Mouse (Mus musculus) heart, embryonic 15.5 days (tissue): ENCODE measurements around the gene Psrc1. TPM values are rescaled to one million over a fixed set of nuclear protein-coding genes. Genes with fewer than 3 reads are reported as not detected.

Source experiments
- ATAC-seq: fragments of 200-750 bp; cut with Nextera tagmentation; replicated peaks from 2 replicates; pipeline ENCODE4 v1.8.0; 2017; ENCODE audit warnings: low read depth, moderate TSS enrichment; ENCODE audit not compliant: insufficient number of reproducible peaks, insufficient read depth, low FRiP score
- H3K27ac ChIP-seq: fragments of 300-500 bp; sonication (generic); 2 replicates; pipeline ENCODE4 v1.5.1; 2015; ENCODE audit warnings: mild to moderate bottlenecking, inconsistent platforms
- H3K27me3 ChIP-seq: fragments of 300-500 bp; sonication (generic); 2 replicates; pipeline ENCODE4 v1.6.1; 2015; ENCODE audit warnings: inconsistent platforms
- H3K36me3 ChIP-seq: fragments of 300-500 bp; sonication (generic); 2 replicates; pipeline ENCODE4 v1.6.1; 2015; ENCODE audit warnings: mild to moderate bottlenecking, inconsistent platforms
- H3K4me1 ChIP-seq: fragments of 300-500 bp; sonication (generic); replicated peaks from 2 replicates; pipeline ENCODE4 v1.6.1; 2015; ENCODE audit warnings: inconsistent platforms
- H3K4me2 ChIP-seq: fragments of 300-500 bp; sonication (generic); 2 replicates; pipeline ENCODE4 v1.6.1; 2015; ENCODE audit warnings: inconsistent platforms, mild to moderate bottlenecking, moderate library complexity
- H3K4me3 ChIP-seq: fragments of 300-500 bp; sonication (generic); 2 replicates; pipeline ENCODE4 v1.5.1; 2015; ENCODE audit warnings: mild to moderate bottlenecking, inconsistent platforms
- H3K9ac ChIP-seq: fragments of 300-500 bp; sonication (generic); 2 replicates; pipeline ENCODE4 v1.6.1; 2015; ENCODE audit warnings: mild to moderate bottlenecking, inconsistent platforms
- H3K9me3 ChIP-seq: fragments of 300-500 bp; sonication (generic); replicated peaks from 2 replicates; pipeline ENCODE4 v1.6.1; 2016; ENCODE audit warnings: inconsistent platforms
- WGBS: fragments of 180-500 bp; shearing (Covaris S2); methylation state at CpG from one replicate; pipeline ENCODE4 v1.1.7; 2015; ENCODE audit warnings: mixed read lengths; 5-methylcytosine and 5-hydroxymethylcytosine counted together
- polyA plus RNA-seq: library from polyadenylated mRNA; unstranded; fragments of >200 nt; fragmentation: Nextera tagmentation; extraction: Ambion mirVana; gene quantifications from 2 replicates; pipeline ENCODE4 v1.2.1, GENCODE M21; 2015

Gene Psrc1
- polyA plus RNA-seq, 1 experiment from 2014 or later = 17.1 TPM

DNA sequence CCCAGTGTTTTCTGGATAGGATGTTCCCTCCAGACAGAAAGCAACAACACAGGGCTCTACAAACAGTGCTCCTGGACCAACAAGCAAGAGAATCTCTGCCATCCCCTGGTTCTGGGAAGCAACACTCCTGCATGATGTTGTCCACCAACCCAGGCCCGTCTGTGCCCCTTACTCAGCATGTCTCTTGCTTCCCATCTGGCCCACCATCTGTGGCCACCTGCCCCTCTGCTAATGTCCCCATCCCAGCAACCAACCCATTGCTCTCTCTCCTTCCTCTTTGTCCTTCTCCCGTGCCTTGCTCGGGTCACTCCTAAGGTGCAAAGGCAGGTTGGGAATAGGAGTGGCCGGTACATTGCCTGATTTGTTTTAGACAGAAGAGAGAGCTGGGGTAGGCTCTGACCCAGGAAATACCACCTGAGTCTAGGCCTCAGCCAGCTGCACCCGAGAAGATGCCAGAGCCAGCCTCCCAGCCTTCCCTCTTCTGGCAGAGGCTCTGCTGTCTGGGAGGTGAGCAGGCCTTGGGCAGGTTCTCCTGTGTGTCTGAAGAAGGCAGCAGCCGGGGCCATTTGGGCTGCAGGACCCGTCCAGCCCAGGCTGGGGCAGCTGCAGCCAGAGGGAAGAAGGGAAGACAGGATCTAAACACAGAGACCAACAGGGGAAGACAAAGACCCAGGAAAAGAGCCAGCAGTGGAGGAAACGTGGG is 26.2 kb downstream of the Psrc1 start:
- no peaks in the 10 kb centered on the region for H3K36me3 ChIP-seq
- ATAC-seq = no peak
- H3K9me3 ChIP-seq = no peaks in the 10 kb centered on the region
- 67% methylated on average over 8 of the region's 8 CpGs for WGBS
- H3K27ac ChIP-seq = no peak overlapping the region
- H3K9ac ChIP-seq = no peak overlapping the region
- peaks cover 11% of the 10 kb centered on the region; the same call in 1 of the 2 replicates for H3K4me1 ChIP-seq
- no peak overlapping the region for H3K4me2 ChIP-seq
- peaks cover 5% of the 10 kb centered on the region for H3K27me3 ChIP-seq
- no peak overlapping the region for H3K4me3 ChIP-seq

DNA sequence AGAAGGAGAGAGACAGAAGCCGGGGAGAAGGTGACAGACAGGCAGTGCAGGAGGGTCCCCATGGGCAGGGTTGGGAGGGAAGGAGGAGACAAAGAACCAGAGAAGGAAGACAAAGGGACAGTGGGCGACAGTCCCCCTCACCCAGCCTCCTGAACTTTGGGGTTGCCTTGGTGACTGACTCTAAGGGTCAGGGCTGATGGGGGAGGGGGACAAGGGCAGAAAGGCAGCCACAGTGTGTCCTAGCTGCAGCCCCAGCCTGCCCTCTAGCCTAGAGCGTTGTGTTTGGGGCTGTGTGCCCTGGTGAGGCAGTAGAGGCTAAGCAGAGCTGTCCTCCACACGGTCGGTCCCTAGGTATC is 26.7 kb downstream of the Psrc1 start:
- Histone ChIP-seq H3K4me3 (no peak overlapping the region), H3K9ac (no peak overlapping the region), H3K36me3 (no peaks in the 10 kb centered on the region), H3K27ac (no peak overlapping the region), H3K9me3 (no peaks in the 10 kb centered on the region), H3K27me3 (peaks cover 7% of the 10 kb centered on the region), H3K4me1 (peaks cover 16% of the 10 kb centered on the region), H3K4me2 (no peak overlapping the region)
- ATAC-seq = no peak
- 41% methylated on average over 5 of the region's 5 CpGs for WGBS

- ATAC-seq = no peak
- peak overlapping the region; percentile 53 for H3K27ac ChIP-seq
- H3K36me3 ChIP-seq = no peaks in the 10 kb centered on the region
- H3K9ac ChIP-seq = 0 out of 2 replicates have a peak overlapping the region, but pooled peaks have one; percentile 10
- peaks cover 20% of the 10 kb centered on the region for H3K4me1 ChIP-seq
- H3K9me3 ChIP-seq = no peaks in the 10 kb centered on the region
- 60% methylated on average over 5 of the region's 5 CpGs for WGBS
- H3K4me2 ChIP-seq = no peak overlapping the region
- peaks cover 10% of the 10 kb centered on the region for H3K27me3 ChIP-seq
- H3K4me3 ChIP-seq = no peak overlapping the region
These were observed 27.6 kb downstream of the Psrc1 start for GRCm38 (mm10) chr3:108411026-108411753.

DNA sequence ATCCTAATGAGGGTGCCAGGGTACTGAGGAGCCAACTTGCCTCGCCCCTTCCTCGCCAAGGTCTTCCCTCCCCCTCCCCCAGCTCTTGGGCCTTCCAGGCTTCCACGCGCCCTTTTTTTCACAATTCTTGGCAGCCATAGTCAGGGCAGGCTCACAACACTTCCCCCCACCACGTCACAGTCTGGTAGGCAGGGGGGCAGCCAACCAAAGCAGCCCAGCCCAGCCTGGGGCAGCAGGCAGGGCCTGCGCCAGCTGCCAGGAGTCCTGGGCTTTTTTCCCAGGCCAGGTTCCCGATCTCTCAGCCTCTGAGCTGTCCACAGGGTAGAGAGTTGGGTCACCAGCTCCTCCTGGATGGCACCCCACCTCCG is 28.1 kb downstream of the Psrc1 start:
- Histone ChIP-seq H3K36me3 (no peaks in the 10 kb centered on the region), H3K27ac (peak overlapping the region; percentile 53), H3K9ac (no peak overlapping the region), H3K9me3 (no peaks in the 10 kb centered on the region), H3K4me2 (no peak overlapping the region), H3K4me1 (peaks cover 21% of the 10 kb centered on the region), H3K27me3 (peaks cover 15% of the 10 kb centered on the region), H3K4me3 (no peak overlapping the region)
- ATAC-seq = peak; percentile 33; the same call in 1 of the 2 replicates
- WGBS = 70% methylated on average over 8 of the region's 8 CpGs

- peaks cover 21% of the 10 kb centered on the region for H3K4me1 ChIP-seq
- no peak for ATAC-seq
- 95% methylated on average over 35 of the region's 35 CpGs for WGBS
- no peaks in the 10 kb centered on the region for H3K9me3 ChIP-seq
- H3K4me3 ChIP-seq = no peak overlapping the region
- H3K4me2 ChIP-seq = no peak overlapping the region
- H3K9ac ChIP-seq = no peak overlapping the region
- no peaks in the 10 kb centered on the region for H3K36me3 ChIP-seq
- no peak overlapping the region for H3K27ac ChIP-seq
- peaks cover 34% of the 10 kb centered on the region for H3K27me3 ChIP-seq
These were observed 30.2 kb downstream of the Psrc1 start for GRCm38 (mm10) chr3:108413634-108414360.

DNA sequence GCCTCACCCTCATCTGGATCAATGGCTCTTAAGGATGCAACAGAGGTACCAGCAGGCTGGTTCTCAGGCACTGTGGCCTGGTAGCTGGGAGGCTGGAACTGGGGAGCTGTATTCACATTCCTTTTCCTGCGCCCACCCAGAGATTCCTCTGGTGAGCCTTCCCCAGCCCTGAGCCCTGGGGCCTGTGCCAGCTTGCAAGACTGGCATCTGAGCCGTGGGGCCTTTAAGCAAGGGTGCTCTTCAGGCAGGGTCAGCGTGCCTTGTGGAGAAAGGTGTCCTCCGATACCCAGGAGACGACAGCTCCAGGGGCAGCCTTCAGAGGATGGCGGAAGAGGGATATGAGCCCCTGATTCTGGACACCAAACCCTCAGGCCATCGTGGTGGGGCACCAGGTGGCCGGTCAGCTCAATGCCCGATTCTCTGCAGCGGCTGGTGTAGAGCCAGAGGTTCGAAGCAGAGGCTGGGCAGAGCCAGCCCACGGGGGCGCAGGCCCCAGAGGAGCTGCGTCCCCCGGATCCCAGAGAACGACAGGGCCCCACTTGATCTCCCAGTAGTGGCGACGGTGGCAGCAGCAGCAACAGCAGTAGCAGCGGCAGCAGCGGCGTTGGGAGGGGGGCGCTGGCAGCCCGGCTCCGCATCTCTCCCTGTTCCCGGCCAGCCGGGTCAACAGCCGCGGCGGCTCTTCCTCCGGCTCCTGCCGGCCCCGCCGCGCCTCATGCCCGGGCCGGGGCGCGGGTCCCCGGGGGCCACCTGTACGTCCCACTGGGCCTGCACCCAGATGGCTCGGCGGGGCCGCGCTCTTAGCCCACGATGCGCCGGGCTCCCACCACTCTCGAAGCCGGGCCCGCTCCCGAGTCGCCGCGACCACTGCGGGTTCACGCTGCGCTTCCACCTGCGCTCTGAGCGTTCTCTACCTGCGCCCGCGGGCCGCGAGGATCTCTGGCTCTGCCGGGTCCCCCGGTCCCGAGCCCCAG is 31.5 kb downstream of the Psrc1 start, which contains the start of gene Celsr2:
Gene Celsr2, minus strand, starts transcription at position 696 of the 974 bp plus-strand sequence.
- 9% methylated on average over 49 of the region's 67 CpGs for WGBS
- H3K27ac ChIP-seq = 0 out of 2 replicates have a peak within 1 kb of the TSS, but pooled peaks have one; percentile 27
- peak within 1 kb of the TSS; percentile 82 for H3K9ac ChIP-seq
- no peaks in the 10 kb centered on the region for H3K36me3 ChIP-seq
- peaks cover 21% of the 10 kb centered on the region for H3K4me1 ChIP-seq
- peaks cover 34% of the 10 kb centered on the region for H3K27me3 ChIP-seq
- H3K4me3 ChIP-seq = peak within 1 kb of the TSS; percentile 82
- peak within 1 kb of the TSS; percentile 100 for H3K4me2 ChIP-seq
- H3K9me3 ChIP-seq = no peaks in the 10 kb centered on the region
- no peak for ATAC-seq

- peaks cover 34% of the 10 kb centered on the region for H3K27me3 ChIP-seq
- peak overlapping the region; percentile 100 for H3K4me2 ChIP-seq
- peak; percentile 76 for ATAC-seq
- H3K4me3 ChIP-seq = peak overlapping the region; percentile 82
- 0 out of 2 replicates have a peak overlapping the region, but pooled peaks have one; percentile 27 for H3K27ac ChIP-seq
- peak overlapping the region; percentile 82 for H3K9ac ChIP-seq
- no peaks in the 10 kb centered on the region for H3K9me3 ChIP-seq
- H3K4me1 ChIP-seq = peaks cover 21% of the 10 kb centered on the region
- WGBS = under 1% methylated on average over 48 of the region's 48 CpGs
- no peaks in the 10 kb centered on the region for H3K36me3 ChIP-seq
These were observed 32.2 kb downstream of the Psrc1 start for GRCm38 (mm10) chr3:108415831-108416223.

GRCm38 (mm10) chr3:108423006-108423405 is 39.4 kb downstream of the Psrc1 start:
- ATAC-seq = no peak
- H3K4me2 ChIP-seq = no peak overlapping the region
- H3K9ac ChIP-seq = no peak overlapping the region

GRCm38 (mm10) chr3:108423844-108424801 is 40.5 kb downstream of the Psrc1 start:
- Histone ChIP-seq H3K9ac (no peak overlapping the region; the same call in 1 of the 2 replicates), H3K4me3 (peak overlapping the region; percentile 18), H3K36me3 (peaks cover 38% of the 10 kb centered on the region), H3K4me2 (peak overlapping the region; percentile 46), H3K27ac (no peak overlapping the region), H3K4me1 (peaks cover 15% of the 10 kb centered on the region), H3K27me3 (no peaks in the 10 kb centered on the region), H3K9me3 (no peaks in the 10 kb centered on the region)
- WGBS = 18% methylated on average over 11 of the region's 11 CpGs
- peak; percentile 54; the same call in 1 of the 2 replicates for ATAC-seq

More at GRCm38 (mm10) chr3:108423006-108423405, 39.4 kb downstream of the Psrc1 start:
- Histone ChIP-seq H3K4me1 (peaks cover 15% of the 10 kb centered on the region), H3K36me3 (peaks cover 27% of the 10 kb centered on the region), H3K4me3 (no peak overlapping the region), H3K9me3 (no peaks in the 10 kb centered on the region), H3K27ac (no peak overlapping the region), H3K27me3 (peaks cover 8% of the 10 kb centered on the region; the same call in 1 of the 2 replicates)
- 31% methylated on average over 6 of the region's 6 CpGs for WGBS
